Mouse (Mus musculus): ENCODE results near the gene Gsto2. TPM values are rescaled to one million over a fixed set of nuclear protein-coding genes. Genes with fewer than 3 reads are reported as not detected.

Gsto2 gene
- polyA plus RNA-seq, 1 experiment, result 2.0 TPM

DNA sequence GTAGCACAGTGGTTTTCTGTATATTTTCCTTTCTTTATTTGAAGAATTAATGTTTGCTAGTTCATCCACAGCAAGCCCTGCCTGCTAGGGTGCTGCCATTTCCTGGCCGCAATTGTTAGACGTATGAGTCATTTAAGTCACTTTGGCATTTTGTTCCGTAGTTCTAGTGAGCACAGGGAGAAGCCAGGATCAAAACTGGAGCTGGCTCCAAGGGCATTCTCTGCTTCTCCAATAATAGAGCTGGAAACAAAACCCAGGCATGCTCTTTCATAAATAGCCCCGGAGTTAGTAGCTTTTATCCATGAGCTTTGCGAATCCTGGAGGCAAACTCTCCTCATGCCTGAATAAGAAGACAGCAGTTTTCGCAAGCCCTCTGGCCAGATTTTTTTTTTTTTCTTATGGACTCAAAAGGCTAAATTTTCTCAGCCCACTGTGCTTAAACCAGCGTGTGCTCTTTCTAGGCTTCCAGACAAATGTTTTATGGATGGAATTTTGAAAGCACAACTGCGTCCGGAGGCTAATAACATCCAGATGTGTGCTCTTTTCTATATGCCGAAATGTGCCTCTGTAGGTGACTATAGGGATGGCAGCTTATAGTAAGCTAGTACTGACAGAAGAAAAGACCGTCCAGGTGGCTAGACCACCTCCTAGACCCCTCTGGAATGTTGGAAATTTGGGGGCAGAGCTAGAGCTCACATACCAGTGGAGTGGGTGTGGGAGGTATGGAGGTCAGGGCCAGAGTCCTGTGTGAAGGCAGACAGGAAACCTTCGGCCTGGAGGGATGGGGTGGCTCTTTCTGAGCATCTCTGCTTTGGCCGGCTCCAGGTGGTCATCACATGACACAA, 11.2 kb upstream of the Gsto2 start:
- H3K4me3 ChIP-seq (replicated peaks; ENCODE audit: control insufficient read depth, low read depth, low read length), result peak overlapping the region; percentile 72
- WGBS, result 32% methylated on average over 13 of the region's 13 CpGs
- no peak for TF ChIP-seq POLR2A (IDR thresholded peaks at IDR 0.05; ENCODE audit: borderline replicate concordance, control insufficient read depth, low read depth, low read length)
- TF ChIP-seq CTCF (IDR thresholded peaks at IDR 0.05; ENCODE audit: control insufficient read depth, insufficient read depth, low read length), result no peak
- H3K4me1 ChIP-seq (ENCODE audit: control insufficient read depth, insufficient read depth, low read length), result no peaks in the 10 kb centered on the region; the same call in 1 of the 2 replicates
- no peak overlapping the region for H3K27ac ChIP-seq (ENCODE audit: control insufficient read depth, insufficient read depth, low read depth, low read length, poor library complexity)

DNA sequence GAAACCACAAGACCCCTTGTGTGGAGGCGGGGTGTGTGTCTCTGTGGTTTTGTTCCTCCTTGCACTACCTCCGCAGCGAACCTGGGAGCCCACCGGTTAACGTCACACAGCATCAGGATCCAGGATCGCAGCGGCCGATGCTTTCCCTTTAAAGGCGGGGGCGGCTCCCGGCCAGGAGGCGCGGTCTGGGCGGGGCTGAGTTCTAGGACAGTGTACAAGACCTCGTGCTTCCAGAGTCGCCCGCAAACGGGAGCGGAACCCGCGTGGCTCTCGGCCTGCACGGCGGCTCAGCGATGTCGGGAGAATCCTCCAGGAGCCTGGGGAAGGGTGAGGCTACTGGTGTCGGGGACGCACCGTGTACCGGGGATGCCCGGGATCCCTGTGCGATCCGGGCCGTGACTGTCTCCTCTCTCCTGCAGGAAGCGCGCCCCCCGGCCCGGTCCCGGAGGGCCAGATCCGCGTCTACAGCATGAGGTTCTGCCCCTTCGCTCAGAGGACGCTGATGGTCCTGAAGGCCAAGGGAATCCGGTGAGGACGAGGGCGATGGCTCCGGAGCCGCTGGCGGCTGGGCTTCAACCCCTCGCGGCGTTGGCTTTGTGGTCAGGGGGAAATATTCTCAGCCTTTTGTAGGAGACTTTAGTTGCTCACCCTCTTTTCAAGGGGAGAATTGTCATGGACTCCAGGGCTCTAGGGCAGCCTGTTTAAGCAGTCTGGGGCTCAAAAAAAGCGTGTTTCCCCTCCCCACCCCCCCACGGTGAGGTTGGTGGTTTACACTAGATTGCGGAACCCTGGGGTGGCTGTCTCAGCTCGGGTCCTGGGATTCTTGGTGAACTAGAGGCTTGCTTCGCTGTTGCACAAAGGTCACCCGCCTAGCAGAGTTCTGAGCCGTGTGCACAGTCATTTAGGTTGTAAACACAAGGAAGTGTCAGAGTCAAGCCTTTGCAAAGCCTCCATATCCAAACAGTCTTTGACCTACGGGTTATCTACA, 10.2 kb upstream of the Gsto2 start, which contains the start of gene Gsto1:
Gsto1 (plus strand) TSS at position 175 of the 988 bp plus-strand sequence.
- TF ChIP-seq POLR2A (IDR thresholded peaks at IDR 0.05; ENCODE audit: borderline replicate concordance, control insufficient read depth, low read depth, low read length), result peak; percentile 61; the same call in 1 of the 2 replicates
- peak; percentile 1; the same call in 1 of the 2 replicates for TF ChIP-seq CTCF (IDR thresholded peaks at IDR 0.05; ENCODE audit: control insufficient read depth, insufficient read depth, low read length)
- Histone ChIP-seq H3K4me3 (replicated peaks; ENCODE audit: control insufficient read depth, low read depth, low read length) (peak within 1 kb of the TSS; percentile 72), H3K4me1 (ENCODE audit: control insufficient read depth, insufficient read depth, low read length) (no peaks in the 10 kb centered on the region; the same call in 1 of the 2 replicates), H3K27ac (ENCODE audit: control insufficient read depth, insufficient read depth, low read depth, low read length, poor library complexity) (peak within 1 kb of the TSS; percentile 36; the same call in 1 of the 2 replicates)
- under 1% methylated on average over 60 of the region's 60 CpGs for WGBS

DNA sequence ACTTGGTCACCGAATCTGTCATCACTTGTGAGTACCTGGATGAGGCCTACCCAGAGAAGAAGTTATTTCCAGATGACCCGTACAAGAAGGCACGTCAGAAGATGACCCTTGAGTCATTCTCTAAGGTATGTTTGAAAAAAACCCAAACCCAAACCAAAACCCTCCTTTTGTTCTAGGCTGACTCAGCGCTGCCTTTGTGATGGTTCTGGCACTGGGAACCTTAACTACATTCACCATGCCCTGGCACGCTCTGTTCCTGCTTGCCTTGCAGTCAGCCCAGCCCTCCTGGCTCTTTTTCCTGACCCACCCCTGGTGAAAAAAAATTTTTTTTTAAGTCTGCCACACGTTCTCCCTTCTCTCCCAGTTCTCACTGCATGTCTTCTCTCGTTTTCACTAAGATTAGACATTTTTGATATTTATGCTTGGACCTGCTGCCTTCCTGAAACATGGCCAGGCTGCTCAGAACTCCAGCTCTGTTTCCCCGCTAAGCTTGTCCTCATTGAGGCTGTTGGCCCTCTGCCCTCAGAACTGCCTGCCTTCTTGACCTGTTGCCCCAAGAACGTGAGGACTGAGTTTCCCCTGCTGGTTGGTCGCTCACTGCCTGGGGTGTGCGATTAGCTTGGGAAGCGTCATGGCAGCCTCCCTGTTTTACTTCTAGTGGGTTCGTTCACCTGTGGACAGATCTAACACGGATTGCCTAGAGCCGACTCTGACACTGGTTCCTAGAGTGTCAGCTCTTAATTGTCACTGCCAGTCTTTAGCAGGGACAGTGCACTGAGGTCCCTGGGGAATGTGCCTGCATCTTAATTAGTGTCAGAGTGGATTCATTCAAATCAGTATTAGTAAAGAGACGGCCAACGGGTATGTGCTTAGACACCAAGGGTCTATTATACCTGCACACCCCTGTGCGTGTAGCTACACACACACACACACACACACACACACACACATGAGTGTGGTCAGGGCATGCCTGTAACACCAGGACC, 7.1 kb upstream of the Gsto2 start:
- WGBS, result 85% methylated on average over 18 of the region's 18 CpGs
- no peak overlapping the region for H3K4me3 ChIP-seq (replicated peaks; ENCODE audit: control insufficient read depth, low read depth, low read length)
- H3K27ac ChIP-seq (ENCODE audit: control insufficient read depth, insufficient read depth, low read depth, low read length, poor library complexity), result no peak overlapping the region
- H3K4me1 ChIP-seq (ENCODE audit: control insufficient read depth, insufficient read depth, low read length), result no peaks in the 10 kb centered on the region; the same call in 1 of the 2 replicates
- TF ChIP-seq CTCF (IDR thresholded peaks at IDR 0.05; ENCODE audit: control insufficient read depth, insufficient read depth, low read length) (no peak), POLR2A (IDR thresholded peaks at IDR 0.05; ENCODE audit: borderline replicate concordance, control insufficient read depth, low read depth, low read length) (no peak)

DNA sequence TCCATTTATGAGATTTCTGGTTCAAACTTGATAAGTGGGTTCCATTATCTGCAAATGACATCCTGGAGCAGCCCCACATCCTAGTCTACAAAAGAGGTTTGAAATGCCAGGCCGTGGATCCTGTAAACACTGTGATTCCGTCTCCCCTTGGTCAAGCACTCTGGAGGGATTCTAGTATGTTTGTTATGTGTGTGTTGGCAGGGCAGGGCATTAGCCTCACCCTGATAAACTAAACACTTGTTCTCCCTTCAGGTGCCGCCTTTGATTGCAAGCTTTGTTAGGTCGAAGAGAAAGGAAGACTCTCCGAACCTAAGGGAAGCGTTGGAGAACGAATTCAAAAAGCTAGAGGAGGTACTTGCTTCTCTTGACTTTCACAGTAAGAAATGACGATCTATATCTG, 6.2 kb upstream of the Gsto2 start:
- Histone ChIP-seq H3K4me1 (ENCODE audit: control insufficient read depth, insufficient read depth, low read length) (no peaks in the 10 kb centered on the region; the same call in 1 of the 2 replicates), H3K27ac (ENCODE audit: control insufficient read depth, insufficient read depth, low read depth, low read length, poor library complexity) (no peak overlapping the region), H3K4me3 (replicated peaks; ENCODE audit: control insufficient read depth, low read depth, low read length) (no peak overlapping the region)
- 85% methylated on average over 8 of the region's 8 CpGs for WGBS
- no peak for TF ChIP-seq CTCF (IDR thresholded peaks at IDR 0.05; ENCODE audit: control insufficient read depth, insufficient read depth, low read length)

DNA sequence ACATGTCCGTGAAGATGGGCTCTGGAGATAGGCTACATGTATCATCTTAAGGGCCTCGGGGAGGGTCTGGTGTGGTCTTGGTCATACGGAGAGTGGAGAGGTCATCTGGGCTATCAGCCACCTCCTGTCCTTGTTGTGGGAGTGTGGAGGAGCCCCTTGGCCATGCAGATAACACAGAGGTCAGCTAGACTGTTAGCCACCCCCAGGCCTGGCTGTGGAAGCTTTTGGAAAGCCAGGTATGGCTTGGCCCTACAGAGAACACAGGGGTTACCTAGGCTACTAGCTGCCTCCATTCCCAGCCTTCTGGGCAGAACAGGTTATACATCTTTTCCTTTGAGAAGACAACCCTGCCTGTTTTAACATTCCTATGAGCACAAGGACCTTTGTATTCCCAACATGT, 2.8 kb upstream of the Gsto2 start:
- Histone ChIP-seq H3K27ac (ENCODE audit: control insufficient read depth, insufficient read depth, low read depth, low read length, poor library complexity) (no peak overlapping the region), H3K4me1 (ENCODE audit: control insufficient read depth, insufficient read depth, low read length) (no peaks in the 10 kb centered on the region), H3K4me3 (replicated peaks; ENCODE audit: control insufficient read depth, low read depth, low read length) (no peak overlapping the region)
- WGBS, result 88% methylated on average over 3 of the region's 3 CpGs
- TF ChIP-seq POLR2A (IDR thresholded peaks at IDR 0.05; ENCODE audit: borderline replicate concordance, control insufficient read depth, low read depth, low read length) (no peak), CTCF (IDR thresholded peaks at IDR 0.05; ENCODE audit: control insufficient read depth, insufficient read depth, low read length) (no peak)

DNA sequence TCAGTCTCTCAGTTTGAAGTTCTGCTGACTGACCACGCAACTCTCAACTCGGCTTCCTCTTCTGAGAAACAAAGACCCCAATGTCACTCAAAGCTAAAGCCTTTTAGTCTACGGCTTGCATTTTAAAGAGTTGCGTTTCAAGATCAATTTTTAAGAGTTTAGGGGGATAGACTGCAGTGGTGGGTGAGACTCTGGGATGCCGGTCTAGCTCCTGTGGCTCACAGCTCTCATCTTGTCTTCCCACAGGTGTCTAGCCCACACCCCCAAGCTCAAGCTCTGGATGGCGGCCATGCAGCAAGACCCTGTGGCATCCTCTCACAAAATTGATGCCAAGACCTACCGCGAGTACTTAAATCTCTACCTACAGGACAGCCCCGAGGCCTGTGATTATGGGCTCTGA, 1.3 kb upstream of the Gsto2 start:
- no peak for TF ChIP-seq POLR2A (IDR thresholded peaks at IDR 0.05; ENCODE audit: borderline replicate concordance, control insufficient read depth, low read depth, low read length)
- TF ChIP-seq CTCF (IDR thresholded peaks at IDR 0.05; ENCODE audit: control insufficient read depth, insufficient read depth, low read length), result no peak
- no peak overlapping the region for H3K4me3 ChIP-seq (replicated peaks; ENCODE audit: control insufficient read depth, low read depth, low read length)
- 93% methylated on average over 9 of the region's 9 CpGs for WGBS

DNA sequence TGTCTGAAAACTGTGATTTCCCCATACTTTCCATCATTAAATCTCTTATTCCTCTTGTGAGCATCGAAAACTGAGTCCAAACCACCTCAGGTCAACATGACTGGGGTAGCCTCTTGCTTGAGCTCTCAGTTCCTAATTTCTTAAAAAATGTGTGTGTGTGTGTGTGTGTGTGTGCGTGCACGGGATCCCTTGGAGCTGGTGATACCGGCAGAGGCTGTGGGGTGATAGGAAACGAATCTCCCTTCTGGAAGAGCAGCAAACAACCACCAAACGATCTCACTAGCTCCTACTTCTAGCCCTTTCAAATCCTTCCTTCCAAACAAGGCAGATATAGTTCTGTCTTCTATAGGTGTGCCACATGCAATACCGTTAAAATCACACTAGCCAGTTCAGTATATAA, 613 bp upstream of the Gsto2 start:
- no peak for TF ChIP-seq POLR2A (IDR thresholded peaks at IDR 0.05; ENCODE audit: borderline replicate concordance, control insufficient read depth, low read depth, low read length)
- TF ChIP-seq CTCF (IDR thresholded peaks at IDR 0.05; ENCODE audit: control insufficient read depth, insufficient read depth, low read length), result no peak
- 81% methylated on average over 7 of the region's 7 CpGs for WGBS
- no peak overlapping the region for H3K4me3 ChIP-seq (replicated peaks; ENCODE audit: control insufficient read depth, low read depth, low read length)
- no peak overlapping the region for H3K27ac ChIP-seq (ENCODE audit: control insufficient read depth, insufficient read depth, low read depth, low read length, poor library complexity)
- H3K4me1 ChIP-seq (ENCODE audit: control insufficient read depth, insufficient read depth, low read length), result no peaks in the 10 kb centered on the region

More for the DNA sequence above, 1.3 kb upstream of the Gsto2 start:
- Histone ChIP-seq H3K4me1 (ENCODE audit: control insufficient read depth, insufficient read depth, low read length) (no peaks in the 10 kb centered on the region), H3K27ac (ENCODE audit: control insufficient read depth, insufficient read depth, low read depth, low read length, poor library complexity) (no peak overlapping the region)
